Mouse (Mus musculus): Measurements from ENCODE around the gene Gng12.
A peak's percentile ranks its signal among the peaks of the same experiment; 100 is the strongest.

GRCm38 (mm10) chr6:66965203-66965602 lies 69.0 kb downstream of the Gng12 start:
- TF ChIP-seq CTCF (IDR thresholded peaks at IDR 0.05), result 0 out of 2 replicates have a peak, but pooled peaks have one; percentile 15
- no peak for TF ChIP-seq EP300 (IDR thresholded peaks at IDR 0.05)
